Mouse (Mus musculus) skeletal muscle tissue, adult 2 months (tissue): ENCODE data around the gene Vipas39.
"Not testable (repeated sequence)": the region's sequence is repeated elsewhere in the genome, so short reads cannot be mapped to it uniquely, and the experiment has no call there.

Source experiments
- DNase-seq: peaks from one replicate; pipeline ENCODE4 v3.0.0-alpha.2; 2012; ENCODE audit warnings: low read depth, low spot score

Gene Vipas39

GRCm38 (mm10) chr12:87266827-87267603 is 959 bp upstream of the Vipas39 start:
- DNase-seq, result no peak

GRCm38 (mm10) chr12:87265444-87265843 is 612 bp downstream of the Vipas39 start:
- no peak for DNase-seq

GRCm38 (mm10) chr12:87260562-87260961 is 5.5 kb downstream of the Vipas39 start:
- DNase-seq, result no peak

GRCm38 (mm10) chr12:87256629-87257028 is 9.4 kb downstream of the Vipas39 start:
- no peak for DNase-seq

- no peak for DNase-seq
Observed at GRCm38 (mm10) chr12:87253878-87254277, 12.2 kb downstream of the Vipas39 start.

- no peak for DNase-seq
Observed at GRCm38 (mm10) chr12:87250161-87250560, 15.9 kb downstream of the Vipas39 start.

- no peak for DNase-seq
Observed at GRCm38 (mm10) chr12:87238632-87239031, 27.4 kb downstream of the Vipas39 start, which contains the start of gene Noxred1. Gene Noxred1 (minus strand): TSS chr12:87238732.

GRCm38 (mm10) chr12:87236882-87237483 is 29.1 kb downstream of the Vipas39 start:
- DNase-seq, result no peak

- no peak for DNase-seq
Observed at GRCm38 (mm10) chr12:87230379-87230895, 35.6 kb downstream of the Vipas39 start.

- DNase-seq, result no peak
Observed at GRCm38 (mm10) chr12:87229633-87230032, 36.4 kb downstream of the Vipas39 start.

- no peak for DNase-seq
Observed at GRCm38 (mm10) chr12:87226801-87227200, 39.3 kb downstream of the Vipas39 start.

- no peak for DNase-seq
Observed at GRCm38 (mm10) chr12:87224950-87225349, 41.1 kb downstream of the Vipas39 start.

- no peak for DNase-seq
Observed at GRCm38 (mm10) chr12:87219362-87219761, 46.7 kb downstream of the Vipas39 start.

- DNase-seq, result no peak
Observed at GRCm38 (mm10) chr12:87217596-87217995, 48.5 kb downstream of the Vipas39 start.

- no peak for DNase-seq
Observed at GRCm38 (mm10) chr12:87216053-87216452, 50.0 kb downstream of the Vipas39 start.

GRCm38 (mm10) chr12:87212844-87213606 is 53.0 kb downstream of the Vipas39 start:
- no peak for DNase-seq

- DNase-seq, result not testable (repeated sequence)
Observed at GRCm38 (mm10) chr12:87205789-87206188, 60.3 kb downstream of the Vipas39 start.

GRCm38 (mm10) chr12:87201694-87202093 is 64.4 kb downstream of the Vipas39 start:
- no peak for DNase-seq

GRCm38 (mm10) chr12:87199973-87200586 is 66.0 kb downstream of the Vipas39 start, which contains the start of gene Tmed8:
Gene Tmed8 (minus strand): TSS chr12:87200454.
- DNase-seq, result peak; percentile 64

- peak; percentile 10 for DNase-seq
Observed at GRCm38 (mm10) chr12:87199206-87199972, 66.7 kb downstream of the Vipas39 start, which contains the start of gene Samd15. Gene Samd15 (plus strand): TSS chr12:87199723.

GRCm38 (mm10) chr12:87198792-87199191 is 67.3 kb downstream of the Vipas39 start:
- DNase-seq, result no peak
